Mouse (Mus musculus) ovary, postnatal 14 days (tissue): ENCODE measurements around the gene Gm11027.
"Not testable (repeated sequence)": the region's sequence is repeated elsewhere in the genome, so short reads cannot be mapped to it uniquely, and the experiment has no call there.

Experiments
- DNase-seq: peaks from one replicate; pipeline ENCODE4 v3.0.0; 2022; ENCODE audit warnings: low spot score

Gene Gm11027

DNA sequence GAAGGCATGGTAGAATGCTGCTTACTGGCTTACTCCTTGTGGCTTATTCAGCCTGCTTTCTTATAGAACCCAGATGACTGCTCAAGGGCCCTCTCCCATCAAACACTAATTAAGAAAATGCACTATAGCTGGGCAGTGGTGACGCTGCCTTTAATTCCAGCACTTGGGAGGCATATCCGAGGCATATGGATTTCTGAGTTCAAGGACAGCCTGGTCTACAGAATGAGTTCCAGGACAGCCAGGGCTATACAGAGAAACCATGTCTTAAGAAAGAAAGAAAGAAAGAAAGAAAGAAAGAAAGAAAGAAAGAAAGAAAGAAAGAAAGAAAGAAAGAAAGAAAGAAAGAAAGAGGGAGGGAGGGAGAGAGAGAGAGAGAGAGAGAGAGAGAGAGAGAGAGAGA, at the start of gene Gm11027:
Gene Gm11027, plus strand, starts transcription at position 301 of the 400 bp plus-strand sequence.
- not testable (repeated sequence) for DNase-seq

DNA sequence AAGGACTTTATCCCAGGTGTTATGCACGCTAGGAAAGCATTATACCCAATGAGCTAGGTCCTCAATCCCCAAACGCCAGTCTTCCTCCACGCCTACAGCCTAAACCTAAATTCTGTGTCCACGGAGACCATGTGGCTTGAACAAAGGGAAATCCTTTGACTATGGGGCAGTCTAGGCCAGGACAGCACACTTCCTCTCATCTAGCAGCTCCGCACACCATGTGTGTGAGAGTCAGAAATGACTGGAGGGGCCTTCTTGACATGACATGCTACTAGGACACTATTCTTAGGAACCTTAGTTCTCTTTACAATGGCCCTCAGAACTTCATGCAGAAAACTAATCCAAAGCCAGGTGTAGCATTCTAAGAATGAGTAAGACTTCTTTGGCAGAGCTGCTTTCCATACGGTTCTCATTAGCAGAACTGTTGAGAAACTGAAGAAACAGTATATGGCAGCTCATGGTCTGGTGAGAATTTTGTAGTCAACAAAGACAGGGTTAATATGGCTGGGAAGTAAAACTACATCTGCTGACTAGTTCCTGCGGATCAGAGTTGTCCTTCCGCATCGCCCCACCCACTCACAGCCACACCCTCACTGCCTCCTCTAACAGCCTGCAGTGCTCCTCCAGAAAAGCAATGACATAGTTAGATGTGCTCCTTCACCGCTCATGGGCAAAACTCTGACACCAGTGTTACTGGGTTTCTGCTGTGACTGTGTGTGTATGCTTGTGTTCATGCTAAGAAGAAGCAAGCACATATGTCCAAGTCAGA, 48.7 kb upstream of the Gm11027 start:
- DNase-seq: no peak

DNA sequence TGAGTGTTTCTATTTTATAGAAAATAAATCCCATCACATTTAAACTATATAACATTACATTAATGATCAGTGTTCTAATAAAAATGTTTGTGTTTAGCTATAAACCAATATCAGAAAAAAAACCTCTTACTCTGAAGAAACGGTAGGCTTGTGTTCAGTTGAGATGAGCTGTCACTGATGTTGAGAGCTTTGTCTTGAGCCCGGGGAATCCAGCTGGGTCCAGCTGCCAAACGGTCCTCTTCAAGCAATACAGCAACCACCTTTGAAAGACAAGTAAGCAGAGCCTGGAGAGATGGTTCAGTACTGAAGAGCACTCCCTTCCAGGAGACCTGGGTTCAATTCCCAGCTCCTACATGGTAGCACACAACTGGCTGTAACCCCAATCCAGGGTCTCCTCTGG, 45.7 kb upstream of the Gm11027 start:
- no peak for DNase-seq

DNA sequence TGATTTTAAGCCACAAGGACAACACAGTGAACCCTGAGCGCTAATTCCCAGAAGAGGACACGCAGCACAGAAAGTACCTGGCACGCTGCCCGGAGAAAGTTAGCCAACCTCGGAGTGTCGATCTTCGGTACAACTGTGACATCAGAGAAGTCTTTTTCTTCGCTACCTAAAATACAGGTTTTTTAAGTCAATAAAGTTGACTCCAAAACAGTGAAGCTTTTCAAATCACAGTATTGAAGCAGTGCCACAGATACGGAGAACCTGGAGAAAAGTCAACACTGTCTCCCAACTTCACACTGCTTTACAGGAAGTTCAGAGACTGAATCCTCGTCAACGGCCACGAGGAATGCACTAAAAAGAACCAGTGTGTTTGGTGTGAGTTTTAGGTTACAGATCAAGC, 43.6 kb upstream of the Gm11027 start:
- DNase-seq: peak; percentile 50

DNA sequence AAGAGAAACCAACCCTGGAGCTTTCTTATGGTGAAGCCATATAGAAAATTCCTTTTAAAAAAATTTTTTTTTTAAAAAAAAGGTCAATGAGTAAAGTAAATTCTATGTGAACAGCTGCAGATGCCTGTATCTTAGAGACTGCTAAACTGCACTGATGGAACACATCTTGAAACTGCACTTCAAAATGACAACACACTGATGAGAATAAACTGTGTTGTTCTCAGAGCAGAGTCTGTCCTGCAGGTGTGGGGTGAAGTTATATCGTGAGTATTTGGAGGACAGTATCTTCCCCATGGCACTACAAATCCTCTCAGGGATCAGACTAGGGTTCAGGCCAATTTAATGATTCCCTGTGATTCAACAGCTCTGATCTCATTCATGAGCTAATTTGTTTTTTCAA, 43.1 kb upstream of the Gm11027 start:
- no peak for DNase-seq

DNA sequence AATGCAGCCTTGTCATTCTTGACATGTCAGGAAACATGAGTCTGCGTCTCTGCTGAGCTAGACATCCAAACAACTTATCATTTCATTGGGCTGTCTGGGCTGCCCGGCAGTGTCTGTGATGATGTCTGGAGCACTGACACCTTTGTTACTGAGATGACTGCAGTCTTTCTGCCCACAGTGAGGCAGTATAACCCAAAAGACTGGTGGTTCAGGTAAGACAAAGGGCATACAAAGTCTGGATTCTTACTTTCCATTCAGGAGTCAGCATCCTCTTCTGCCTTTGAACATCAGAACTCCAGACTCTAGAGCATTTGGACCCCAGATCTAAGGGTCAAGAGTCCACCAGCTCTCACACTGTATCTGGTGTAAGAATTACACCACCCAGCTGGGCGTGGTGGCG, 39.8 kb upstream of the Gm11027 start:
- no peak for DNase-seq

DNA sequence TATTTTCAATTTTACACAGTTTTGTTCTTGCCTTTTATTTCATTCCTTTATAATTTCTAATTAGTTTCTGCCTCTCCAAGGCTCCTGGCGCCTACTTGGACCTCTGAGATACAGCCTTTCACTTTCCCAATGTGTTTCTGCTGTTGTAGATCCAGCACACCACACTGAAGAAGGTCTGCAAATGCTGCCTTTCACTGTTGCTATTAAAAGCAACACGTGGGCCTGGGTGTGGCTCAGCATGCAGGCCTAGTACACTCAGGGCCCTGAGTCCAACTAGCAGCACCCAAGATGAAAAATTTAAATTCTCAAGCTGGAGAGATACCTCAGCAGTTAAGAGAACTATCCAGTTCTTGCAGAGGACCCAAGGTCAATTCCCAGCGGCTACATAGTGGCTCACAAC, 38.5 kb upstream of the Gm11027 start:
- DNase-seq: no peak

DNA sequence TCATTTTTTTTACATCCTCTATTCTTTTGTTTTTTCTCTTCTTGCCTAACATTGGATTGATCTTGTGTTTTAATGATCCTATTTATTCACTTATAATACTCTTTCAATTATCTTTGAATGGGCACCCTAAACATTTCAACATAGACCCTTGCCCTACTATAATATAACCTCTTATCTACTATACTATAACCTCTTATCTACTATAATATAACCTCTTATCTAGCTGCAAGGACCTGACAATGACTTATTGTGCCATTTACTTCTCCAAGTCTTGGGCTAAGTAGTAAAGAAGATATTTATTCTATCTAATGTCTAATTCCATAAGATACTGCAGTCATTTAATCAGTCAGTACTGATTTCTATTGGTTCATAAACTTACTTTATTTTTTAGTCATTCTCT, 36.8 kb upstream of the Gm11027 start:
- DNase-seq: no peak

DNA sequence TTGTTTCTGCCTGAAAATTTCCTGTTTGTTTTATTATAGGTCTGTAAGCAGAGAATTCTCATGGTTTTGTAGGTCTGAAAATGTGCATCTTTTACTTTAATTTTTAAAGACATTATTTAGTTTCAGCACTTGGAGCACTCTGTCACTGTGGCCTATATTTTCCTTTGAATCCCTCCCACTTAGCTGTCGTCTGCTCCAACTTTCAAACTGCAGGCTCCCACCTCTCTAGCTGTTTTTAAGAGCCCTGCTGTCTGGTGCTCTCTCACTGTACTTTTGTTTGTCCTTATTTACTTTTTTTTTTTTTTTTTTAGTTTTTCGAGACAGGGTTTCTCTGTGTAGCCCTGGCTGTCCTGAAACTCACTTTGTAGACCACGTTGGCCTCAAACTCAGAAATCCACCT, 36.4 kb upstream of the Gm11027 start:
- no peak for DNase-seq

DNA sequence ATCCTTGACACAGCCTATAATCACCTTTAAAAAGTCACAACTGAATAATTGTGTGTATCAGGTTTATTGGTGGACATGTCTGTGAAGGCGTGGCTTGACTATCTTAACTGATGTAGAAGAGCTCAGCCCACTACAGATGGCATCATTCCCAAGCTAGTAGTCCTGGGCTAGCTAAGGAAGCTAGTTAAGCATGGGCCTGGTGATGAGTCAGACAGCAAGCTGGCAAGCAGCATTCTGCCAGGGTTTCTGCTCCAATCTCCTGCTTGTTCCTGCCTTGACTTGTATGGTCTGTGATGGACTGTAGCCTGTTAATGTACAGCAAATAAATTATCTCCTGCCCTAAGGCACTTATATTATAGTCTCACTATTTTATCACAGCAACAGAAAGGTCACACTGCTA, 30.6 kb upstream of the Gm11027 start:
- no peak for DNase-seq

DNA sequence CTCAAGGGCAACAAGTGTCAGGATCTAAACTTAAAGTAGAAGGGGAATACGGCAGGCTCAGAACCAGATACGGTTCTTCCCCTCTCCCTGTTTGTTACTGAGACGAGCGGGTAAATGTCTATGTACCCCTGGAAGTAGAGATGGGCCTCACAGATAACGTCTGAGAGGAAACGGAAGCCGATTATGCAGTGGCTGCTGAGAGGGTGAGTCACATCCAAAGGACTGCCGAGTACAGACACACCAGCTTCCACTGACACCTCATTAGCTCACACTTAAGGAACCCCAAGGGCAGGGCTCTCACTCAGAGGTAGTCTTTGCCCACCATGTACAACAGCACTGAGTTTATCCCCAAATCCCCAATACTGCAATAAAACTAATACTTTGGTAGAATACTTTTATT, 20.5 kb upstream of the Gm11027 start:
- DNase-seq: no peak

DNA sequence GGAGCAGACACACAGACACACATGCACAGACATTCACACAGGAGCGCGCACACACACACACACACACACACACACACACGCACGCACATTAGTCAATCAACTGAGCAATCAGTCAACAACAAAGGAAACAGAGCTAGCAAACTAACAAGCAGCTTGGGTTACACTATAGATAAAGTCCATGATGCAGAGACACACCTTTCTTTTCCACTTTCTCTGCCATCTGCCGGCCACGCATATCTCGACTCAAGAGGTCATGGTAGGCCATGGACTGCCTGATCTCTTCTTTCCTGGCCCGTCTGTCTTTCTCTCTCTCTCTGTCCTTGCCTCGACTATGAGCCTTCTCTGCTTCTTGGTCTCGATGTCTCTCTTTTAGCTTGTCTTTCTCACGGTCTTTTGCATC, 19.6 kb upstream of the Gm11027 start:
- DNase-seq: no peak

DNA sequence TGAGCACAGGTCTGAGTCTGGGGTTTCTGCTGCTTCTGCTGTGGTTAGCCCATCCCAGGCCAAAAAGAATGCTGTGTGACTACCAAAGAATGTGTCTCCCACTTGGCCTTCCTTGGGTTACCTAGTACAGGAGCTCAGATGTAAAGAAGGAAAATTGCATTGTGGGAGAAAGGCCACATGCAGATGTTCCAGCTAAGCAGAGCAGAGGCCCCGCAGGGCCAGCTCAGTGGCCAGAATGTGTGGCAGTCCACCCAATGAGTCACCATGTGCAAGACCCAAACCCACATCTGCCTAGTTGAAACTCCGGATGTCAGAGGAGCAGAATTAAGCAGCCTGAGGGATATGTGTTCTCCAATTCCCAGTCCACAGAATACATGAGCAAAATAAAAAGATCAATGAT, 16.9 kb upstream of the Gm11027 start:
- DNase-seq: no peak

DNA sequence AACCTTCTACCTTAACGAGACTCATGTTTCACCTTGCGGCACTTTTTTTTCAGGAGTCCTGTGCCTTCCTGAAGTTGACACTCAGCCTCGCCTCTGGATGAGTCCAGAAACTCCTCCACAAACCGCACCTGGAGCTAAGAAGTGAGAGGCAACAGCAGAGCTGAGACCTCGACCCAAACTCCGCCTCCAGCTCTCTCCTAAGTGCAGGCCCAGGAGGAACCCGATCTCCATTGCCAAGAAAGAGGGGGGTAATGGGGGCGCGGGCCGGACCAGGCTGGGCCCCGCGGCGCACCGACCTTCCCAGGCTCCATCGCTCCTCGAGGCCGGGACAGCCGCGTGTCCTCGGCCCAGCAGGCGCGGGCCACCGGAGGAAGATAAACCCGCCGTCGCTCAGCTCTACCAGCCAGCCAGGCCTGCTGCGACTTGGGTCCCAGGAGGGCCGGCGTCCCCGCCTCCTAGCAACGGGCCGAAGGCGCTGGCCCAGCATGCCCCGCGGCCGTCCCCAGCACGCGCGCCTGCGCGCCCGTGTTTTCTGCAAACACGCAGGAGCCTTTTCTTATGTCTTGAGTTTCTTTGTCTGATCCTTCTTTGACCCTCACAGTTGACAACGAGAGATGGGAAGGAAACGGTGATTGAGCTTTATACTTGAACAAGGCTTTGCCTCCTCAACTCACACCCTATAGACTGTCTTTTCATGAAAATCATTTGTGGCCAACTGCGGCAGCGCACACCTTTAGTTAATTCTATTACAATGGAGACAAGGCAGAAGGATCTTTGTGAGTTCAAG, 12.4 kb upstream of the Gm11027 start, which contains the start of gene Wdr60:
Gene Wdr60, minus strand, starts transcription at position 468 of the 787 bp plus-strand sequence.
- DNase-seq: peak; percentile 84

DNA sequence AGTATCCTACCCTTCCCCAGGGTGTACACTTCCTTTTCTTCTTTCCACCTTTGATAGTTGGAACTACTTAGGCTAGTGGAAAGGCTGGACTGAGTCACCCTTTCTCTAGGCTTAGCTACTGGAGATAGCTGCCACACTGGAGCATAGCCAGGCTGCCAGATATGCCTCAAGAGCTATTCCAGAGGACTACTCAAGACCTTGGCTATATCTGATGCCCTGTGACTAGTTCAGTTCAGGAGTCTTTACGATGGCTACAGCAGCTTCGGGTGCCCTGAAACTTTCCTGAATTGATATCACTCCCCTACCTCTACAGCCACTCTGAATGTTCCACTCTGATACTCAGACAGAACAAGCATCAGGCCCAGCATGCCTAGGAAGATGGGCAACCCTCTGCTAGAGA, 10.4 kb upstream of the Gm11027 start:
- no peak for DNase-seq

DNA sequence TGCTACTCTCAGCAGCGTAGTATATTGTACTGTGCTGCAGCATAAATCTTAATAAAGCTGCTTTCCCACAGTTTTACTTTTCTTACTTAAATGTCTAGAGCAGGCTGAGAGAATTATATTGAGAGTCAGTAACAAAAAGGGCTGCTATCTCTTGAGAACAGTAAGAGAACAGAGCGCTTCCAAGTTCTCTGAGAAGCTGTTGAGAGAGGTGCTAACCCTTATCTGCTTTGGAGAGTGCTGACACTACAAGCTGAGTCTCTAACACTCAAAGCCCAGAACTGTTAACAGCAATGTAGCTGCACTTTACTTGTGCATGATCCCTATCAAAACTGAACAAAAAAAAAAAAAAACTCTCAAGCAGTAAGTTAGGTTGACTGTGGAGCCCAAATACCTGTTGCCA, 9.9 kb upstream of the Gm11027 start:
- DNase-seq: no peak

DNA sequence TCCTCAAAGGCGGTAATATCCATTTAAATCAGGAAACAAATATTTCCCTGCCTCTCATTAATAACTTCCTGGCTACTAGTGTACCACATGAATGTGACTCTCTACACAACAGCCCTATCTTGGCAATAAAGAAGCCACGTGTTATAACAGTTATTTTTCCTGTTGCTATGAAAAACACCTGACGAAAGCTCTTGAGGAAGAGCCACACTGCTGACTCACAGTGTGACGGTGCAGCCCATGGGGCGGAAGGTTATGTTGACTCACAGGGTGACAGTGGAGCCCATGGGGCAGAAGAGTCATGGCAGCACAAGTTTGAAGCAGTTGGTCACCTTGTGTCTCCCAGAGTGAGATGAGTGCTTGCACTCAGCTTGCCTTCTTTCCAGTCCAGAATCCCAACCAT, 5.7 kb upstream of the Gm11027 start:
- no peak for DNase-seq

DNA sequence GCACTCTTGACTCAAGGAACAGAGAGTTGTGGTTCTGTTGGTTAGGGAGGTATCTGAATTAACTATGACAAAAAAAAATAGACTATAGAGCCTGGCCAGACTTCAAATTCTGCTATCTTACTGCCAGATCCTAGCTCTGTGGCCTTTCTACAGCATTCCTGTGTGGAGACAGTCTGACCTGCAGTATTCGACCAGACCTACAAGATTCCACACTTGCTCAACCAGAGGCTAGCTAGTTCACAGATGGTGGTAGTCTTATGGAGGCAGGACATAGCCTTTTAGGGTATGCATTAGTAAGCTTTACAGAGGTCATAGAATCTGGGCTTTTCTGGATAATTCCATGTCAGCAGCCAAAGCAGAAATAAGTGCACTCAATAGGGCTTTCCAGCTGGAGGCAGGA, 4.6 kb upstream of the Gm11027 start:
- DNase-seq: no peak

DNA sequence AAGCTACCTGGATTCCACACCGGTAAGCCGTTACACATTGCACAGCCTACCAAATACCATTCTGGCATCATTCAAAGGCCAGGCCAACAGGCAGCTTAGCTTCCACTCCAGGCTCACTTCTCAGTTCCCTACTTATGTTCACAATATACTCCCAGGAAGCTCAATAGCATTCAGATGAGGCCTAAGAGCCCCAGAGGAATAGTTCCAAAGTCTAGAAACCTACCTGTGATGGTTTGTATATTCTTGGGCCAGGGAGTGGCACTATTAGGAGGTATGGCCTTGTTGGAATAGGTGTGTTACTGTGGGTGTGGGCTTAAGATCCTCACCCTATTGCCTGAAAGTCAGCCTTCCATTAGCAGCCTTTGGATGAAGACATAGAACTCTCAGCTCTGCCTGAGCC, 4.1 kb upstream of the Gm11027 start:
- DNase-seq: no peak

DNA sequence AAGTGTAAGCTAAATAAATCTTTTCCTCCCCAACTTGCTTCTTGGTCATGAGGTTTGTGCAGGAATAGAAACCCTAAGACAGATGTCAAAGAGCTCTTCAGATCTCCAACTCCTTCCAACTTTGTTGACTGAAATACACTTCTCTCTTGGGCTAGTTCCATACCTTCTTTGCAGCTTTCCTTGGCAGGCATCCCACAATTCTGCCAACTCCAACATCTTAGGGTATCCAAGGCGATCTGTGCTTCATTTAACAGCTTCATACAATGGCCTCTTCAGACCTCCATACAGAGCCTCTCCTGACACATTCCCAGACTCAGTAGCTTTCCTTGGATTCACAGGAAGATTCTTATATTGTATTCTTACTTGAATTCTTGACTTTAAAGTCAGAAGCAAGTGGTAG, 1.5 kb upstream of the Gm11027 start:
- DNase-seq: no peak

DNA sequence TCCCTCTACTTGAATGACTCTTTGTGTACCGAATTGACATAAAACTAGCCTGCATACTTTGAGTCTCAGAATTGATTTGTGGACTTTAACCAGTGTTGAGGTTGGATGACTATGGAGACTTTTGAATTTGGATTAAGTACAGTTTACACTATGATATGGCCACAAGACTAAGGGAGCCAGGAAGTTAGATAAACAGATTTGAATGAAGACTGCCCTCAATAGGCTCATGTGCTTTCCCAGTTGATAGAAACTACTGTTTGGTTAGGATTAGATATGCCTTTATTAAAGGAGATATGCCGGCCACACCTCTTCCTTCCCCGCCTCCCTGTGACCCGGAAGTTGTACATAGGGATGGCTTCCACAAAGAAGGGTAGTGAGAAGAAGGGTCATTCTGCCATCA, 445 bp downstream of the Gm11027 start:
- DNase-seq: no peak

DNA sequence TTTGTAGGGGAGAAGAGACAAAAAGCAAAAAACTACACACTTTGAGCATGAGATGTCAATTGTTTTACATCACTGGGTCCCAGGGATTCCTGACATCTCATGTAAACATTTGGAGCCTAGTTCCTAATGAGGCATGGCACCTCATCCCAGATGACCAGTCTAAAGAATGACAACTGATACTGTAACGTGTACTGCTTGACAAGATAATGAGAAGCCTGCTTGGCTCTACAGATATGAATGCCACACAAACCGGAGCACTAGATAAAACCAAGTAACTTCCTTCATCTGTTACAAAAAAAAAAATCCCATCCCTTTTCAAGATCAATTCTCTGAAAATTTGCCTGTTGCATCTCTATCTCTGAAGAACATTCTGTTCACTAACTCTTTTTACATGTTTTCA, 1.8 kb downstream of the Gm11027 start:
- DNase-seq: no peak

DNA sequence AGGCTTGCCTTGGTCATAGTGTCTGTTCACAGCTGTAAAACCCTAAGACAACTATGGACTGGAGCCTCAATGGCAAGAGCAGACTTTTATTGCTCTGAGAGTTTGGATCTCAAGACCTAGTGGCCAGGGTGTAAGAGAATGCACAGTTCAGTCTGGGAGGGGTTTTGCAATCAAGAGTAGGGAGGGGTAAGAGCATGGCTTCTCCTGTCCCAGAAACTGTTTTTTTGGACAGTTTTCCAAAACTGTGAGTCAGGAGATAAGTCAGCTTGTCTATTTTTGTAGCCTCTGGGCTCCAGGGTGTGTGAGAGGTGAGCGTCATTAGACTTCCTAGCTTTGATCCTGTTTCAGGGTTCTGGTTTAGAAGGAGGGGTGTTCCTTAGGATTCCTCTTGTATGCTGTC, 3.4 kb downstream of the Gm11027 start:
- DNase-seq: no peak

DNA sequence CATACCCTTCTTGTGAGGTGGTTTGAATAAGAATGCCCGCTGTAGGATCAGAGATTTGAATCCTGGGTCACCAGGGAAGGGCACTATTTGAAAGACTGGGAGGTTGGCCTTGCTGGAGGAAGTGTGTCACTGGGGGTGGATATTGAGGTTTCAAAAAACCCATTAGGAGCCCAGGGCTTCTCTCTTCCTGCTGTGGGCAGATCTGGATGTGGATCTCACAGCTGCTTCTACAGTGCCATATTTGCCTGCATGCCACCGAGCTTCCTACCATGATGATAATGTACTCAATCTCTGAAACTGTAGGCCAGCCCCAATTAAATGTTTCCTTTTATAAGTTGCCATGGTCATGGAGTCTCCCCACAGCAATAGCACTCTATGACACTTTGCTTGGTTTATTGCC, 4.0 kb downstream of the Gm11027 start:
- no peak for DNase-seq
